Mouse (Mus musculus) thymus, postnatal 25 days (tissue): ENCODE measurements around the gene Glt1d1.

ENCODE experiments used
- DNase-seq: peaks from one replicate; pipeline ENCODE4 v3.0.0; 2022

Glt1d1 gene

DNA sequence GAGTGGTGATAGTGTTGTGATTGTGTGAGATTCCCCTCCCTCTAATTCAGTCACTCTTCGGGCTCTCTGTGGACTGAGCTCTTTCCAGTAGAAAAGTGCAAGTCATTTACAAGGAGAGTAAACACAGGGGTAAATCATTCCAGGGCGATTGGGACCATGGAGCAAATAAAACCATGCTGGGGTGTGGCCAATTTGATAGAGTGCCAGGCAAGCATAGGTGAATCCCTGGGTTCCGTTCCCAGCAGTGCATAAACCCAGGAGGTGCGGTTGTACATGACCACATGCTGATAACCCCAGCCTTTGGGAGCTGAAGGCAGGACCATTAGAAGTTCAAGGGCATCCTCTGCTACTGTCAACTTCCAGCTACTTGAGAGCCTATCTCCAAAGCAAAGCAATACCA is 1.1 kb downstream of the Glt1d1 start:
- DNase-seq, result no peak

GRCm38 (mm10) chr5:127633666-127634065 is 1.6 kb downstream of the Glt1d1 start:
- no peak for DNase-seq

DNA sequence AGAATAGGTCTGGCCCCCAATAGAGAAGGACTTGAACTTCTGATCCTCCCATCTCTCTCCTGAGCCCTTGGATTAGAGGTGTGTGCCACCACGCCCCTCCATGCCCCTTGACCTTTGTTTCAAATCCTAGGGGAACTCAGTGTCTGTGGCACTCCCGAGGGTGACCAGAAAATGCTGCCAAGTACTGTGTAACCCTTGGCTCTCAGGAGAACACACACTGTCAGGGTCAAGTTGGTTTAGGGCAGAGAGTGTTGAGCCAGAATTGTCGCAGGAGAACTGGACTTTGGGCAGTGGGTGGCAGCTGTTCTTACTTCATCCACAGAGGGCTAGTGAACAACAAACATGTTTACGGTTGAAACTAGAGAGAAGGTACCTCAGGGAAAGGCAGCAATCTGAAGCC is 5.6 kb downstream of the Glt1d1 start:
- no peak for DNase-seq

- DNase-seq, result no peak
Observed at GRCm38 (mm10) chr5:127638177-127638576, 6.1 kb downstream of the Glt1d1 start.

- DNase-seq, result no peak
Observed at GRCm38 (mm10) chr5:127639067-127639605, 7.1 kb downstream of the Glt1d1 start.

DNA sequence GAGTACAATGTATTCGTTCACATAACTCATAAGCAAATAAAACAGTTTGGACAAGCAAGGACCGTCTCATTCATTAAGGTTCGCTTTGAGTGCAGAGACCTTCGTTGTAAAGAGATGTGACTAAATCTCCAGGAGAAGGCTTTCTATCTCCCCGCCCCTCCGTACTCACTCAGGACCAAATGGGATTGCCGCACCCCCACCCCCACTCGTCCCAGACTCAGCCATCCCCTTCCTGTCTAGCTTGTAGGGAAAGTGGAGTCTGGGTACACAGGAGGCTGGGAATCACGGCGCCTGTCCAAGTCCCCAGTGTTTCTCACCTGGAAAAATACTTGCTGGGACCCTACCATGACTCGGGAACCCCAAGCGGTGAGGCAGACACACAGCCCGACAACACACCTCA is 7.6 kb downstream of the Glt1d1 start:
- no peak for DNase-seq

- DNase-seq, result no peak
Observed at GRCm38 (mm10) chr5:127640359-127640758, 8.3 kb downstream of the Glt1d1 start.

DNA sequence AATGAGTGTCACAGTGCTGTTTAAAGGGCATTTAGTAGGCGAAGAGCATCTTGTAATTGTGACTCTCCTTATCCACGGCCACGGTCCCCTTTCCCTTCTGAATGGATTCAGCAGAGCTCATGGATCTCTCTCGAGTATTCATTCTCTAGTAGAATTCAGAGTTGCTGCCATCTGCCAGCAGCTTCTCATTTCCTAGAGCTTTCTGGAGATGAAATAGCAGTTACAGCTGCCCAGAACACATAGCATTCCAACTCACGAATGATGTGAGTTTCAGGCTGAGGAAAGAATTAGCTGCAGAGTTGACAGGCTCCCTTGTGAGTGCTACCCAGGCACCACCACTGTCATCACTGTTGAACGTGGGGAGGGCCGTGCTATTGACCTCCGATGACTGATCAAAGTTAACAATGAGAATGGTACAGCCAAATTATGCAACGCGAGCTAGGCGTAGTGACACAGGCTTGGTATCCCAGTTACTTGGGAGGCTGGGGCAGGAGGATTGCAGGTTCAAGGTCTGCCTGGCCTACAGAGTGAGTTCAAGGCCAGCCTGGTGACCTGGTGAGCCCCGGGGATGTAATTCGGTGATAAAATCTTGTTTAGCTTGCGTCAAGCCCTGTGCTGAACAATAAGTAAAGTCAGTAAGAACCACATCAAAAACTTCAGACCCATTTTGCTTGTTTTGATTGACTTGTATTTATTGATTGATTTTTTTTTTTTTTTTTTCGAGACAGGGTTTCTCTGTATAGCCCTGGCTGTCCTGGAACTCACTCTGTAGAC is 9.3 kb downstream of the Glt1d1 start:
- no peak for DNase-seq

DNA sequence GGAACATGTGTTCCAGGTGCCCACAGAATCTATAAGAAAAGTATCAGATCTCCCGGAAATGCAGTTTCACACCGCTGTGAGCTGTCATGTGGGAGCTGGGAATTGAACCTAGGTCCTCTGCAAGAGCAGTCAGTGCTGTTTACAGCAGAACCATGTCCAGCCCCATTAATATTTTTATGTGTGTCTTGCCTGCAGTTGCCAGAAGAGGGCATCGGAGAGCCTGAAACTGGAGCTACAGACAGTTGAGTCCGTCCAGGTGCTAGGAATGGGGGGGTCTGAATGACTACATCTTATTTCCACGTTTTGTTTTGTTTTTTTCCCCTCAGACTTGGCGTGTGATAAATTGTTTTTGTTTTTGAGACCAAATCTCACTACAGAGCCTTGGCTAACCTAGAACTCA is 16.0 kb downstream of the Glt1d1 start:
- peak; percentile 2 for DNase-seq

GRCm38 (mm10) chr5:127649077-127649476 is 17.0 kb downstream of the Glt1d1 start:
- DNase-seq, result peak; percentile 6

- no peak for DNase-seq
Observed at GRCm38 (mm10) chr5:127658257-127658656, 26.2 kb downstream of the Glt1d1 start.

- no peak for DNase-seq
Observed at GRCm38 (mm10) chr5:127659312-127659711, 27.2 kb downstream of the Glt1d1 start.

DNA sequence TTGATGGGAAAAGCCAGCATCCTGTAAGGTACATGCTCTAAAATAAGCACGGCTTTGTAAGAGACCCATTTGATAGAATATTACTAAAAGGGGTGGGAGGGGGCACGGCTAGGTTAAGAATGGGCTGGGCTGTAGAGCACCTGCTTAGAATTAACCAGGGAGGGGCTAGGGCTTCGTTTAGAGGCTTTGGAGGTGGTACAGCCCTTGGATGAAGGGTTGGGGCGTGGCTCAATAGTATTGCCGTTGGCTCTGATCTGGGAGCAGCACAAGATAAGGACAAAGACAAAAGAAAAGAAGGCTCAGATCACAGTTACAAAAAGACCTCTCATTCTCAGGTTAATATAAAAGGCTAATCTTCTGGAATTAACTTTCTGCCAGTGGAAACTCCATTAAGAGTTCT is 28.2 kb downstream of the Glt1d1 start:
- no peak for DNase-seq

DNA sequence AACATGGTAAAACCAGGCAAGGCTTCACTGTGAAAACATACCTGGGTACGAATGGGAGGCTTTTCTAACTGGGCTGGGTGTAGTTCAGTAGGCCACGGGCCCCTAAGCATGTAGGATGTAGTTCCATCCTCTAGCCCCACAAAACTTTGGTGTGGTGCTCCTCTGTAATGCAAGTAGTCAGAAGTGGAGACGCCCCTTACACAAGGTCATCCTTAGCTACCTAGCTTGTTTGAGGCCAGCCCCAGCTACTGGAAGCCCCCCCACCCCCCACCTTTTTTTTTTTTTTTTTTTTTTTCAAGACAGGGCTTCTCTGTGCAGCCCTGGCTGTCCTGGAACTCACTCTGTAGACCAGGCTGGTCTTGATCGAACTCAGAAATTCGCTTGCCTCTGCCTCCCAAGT is 28.9 kb downstream of the Glt1d1 start:
- DNase-seq, result no peak

- no peak for DNase-seq
Observed at GRCm38 (mm10) chr5:127673913-127674312, 41.9 kb downstream of the Glt1d1 start.

DNA sequence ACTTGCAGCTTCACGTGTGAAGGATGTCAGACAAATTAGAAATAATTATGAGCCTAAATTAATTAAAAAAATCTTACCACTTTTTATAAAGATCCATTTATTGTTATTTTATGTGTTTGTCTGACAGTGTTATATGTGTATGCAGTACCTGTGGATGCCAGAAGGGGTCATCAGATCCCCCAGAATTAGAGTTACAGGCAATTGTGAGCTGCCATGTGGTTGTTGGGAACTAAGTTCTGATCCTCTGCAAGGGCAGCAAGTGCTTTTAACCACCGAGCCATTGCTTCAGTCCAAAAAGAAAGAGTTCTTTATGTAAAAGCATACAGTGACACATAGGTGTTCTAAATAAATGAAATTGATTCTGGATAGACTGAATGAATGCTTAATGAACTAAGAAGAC is 45.5 kb downstream of the Glt1d1 start:
- no peak for DNase-seq

DNA sequence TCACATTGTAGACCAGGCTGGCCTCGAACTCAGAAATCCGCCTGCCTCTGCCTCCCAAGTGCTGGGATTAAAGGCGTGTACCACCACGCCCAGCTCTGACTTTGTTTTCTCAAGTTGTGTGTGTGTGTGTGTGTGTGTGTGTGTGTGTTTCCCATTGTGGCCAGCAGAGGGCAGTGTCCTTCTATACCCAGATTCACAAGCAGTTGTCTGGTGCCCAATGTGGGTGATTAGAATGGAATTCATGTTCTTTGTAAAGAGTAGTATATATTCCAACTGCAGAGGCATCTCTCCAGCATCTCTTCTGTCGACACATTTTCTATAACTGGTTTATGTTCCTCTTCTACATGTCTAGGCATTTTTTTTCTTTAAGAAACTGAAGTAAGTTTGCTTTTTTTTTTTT is 46.4 kb downstream of the Glt1d1 start:
- no peak for DNase-seq

DNA sequence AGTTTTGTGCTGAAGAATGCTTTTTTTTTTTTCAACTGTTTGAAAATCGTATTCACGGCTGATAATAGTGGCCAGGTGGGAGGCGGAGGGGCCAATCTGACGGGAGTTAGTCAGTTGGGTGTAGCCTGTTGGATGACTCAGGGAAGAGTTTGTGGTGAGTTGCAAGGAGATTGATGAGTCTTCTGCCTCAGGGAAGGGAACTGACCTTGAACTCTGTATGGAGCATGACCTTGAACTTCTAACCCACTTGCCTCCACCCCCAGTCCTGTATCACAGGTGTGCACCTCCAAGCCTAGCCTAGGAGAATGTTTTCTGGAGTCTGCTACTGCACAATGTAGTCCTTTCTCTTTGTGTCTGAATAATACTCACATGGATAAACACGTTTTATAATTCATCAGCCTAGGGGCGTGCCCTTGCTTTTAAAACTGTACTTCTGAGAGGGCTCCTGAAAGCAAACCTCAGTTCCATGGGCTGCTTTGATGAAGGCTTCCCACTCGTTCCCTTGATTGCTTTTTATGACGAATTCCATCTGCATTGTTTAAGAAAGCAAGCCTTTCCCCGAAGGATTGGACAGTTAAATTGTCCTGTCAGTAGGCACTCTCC is 56.6 kb downstream of the Glt1d1 start:
- no peak for DNase-seq

DNA sequence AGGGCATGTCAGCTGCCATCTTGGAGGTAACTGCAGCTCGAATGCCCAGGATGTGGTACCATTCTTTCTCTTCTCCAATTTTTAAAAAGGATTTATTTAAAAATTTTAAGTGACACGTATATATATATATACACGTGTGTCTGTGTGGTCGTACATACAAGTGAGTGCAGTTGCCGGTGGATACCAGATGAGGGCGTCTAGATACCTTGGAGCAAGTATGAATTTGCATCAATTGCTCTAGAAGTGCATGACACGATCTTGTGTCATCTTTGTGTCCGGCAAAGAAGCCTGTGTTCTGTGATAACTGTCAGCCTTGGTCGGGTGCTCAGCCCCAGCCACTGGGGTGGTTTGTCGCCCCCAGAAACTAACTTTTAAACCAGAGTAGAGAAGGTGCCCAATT is 59.0 kb downstream of the Glt1d1 start:
- DNase-seq, result no peak

DNA sequence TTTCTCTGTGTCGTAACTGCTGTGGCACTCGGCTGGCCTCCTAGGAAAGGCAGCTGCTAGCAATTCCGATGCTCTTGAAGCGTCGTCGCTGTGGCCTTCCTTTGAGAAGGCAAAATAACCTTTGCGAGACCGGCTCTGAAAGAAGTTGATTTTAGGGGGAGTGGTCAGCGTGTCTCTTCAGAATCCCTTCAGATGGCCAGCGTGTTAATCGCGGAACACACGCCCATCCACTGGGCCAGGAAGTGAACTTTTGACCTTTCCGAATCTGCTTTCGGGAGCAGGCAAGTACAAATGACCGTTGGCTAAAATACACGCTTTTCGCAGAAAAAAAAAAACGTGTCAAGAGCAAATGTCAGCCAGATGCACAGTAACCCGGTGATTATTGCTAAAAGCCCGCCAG is 59.5 kb downstream of the Glt1d1 start:
- DNase-seq, result no peak

DNA sequence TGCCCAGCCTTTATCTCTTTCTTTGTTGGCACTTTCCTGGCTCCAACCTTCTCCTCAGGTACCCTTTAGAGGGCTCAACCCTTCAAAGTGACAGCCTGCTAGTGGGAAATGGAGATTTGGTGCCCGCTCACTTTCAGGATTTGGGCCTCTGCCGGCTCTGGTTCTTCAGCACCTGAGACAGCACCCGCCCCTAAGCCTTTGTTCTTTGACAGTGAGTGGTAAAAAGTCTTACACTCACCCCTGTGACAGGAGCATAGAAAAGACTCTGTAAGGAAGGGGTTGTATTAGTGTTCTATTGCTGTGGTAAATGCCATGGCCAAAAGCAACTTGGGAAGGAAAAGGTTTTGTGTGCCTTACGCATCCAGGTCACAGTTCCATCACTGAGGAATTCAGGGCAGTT is 63.8 kb downstream of the Glt1d1 start:
- no peak for DNase-seq

GRCm38 (mm10) chr5:127696602-127697001 is 64.5 kb downstream of the Glt1d1 start:
- no peak for DNase-seq

- no peak for DNase-seq
Observed at GRCm38 (mm10) chr5:127698525-127698924, 66.5 kb downstream of the Glt1d1 start.

DNA sequence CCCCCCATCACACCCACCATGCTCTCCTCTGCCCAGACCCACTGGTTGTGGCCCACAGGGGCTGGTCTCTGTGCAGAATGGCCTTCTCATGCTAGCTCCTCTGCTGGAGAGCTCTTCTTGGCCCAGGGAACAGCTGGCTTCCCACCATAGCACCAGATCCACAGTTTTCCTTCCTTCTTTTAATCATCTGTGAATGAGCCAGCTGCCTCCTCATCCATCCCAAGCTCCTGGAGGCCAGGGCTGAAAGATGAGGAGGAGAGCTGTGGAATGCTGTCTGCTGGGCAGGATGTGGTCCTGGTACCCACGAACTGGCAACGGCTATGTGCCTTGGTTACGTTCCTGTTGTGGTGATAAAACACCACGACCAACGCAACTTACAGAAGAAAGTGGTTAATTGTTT is 67.6 kb downstream of the Glt1d1 start:
- no peak for DNase-seq

- no peak for DNase-seq
Observed at GRCm38 (mm10) chr5:127700156-127700555, 68.1 kb downstream of the Glt1d1 start.
